Mouse (Mus musculus) regulatory T cell (primary cell): ENCODE measurements at regions not wholly inside any gene's neighbourhood (a gene's known extent, or its start where the extent isn't known, plus 50 kb on each side); places are given as distances from the start of the nearest gene placed in this dataset.

Experiments
- in situ Hi-C: fragments of 300-600 bp; cut with MboI, MseI; formaldehyde crosslinking; loops from one replicate; pipeline ENCODE4 v1.15.1; 2025; ENCODE audit warnings: high pct_unique_total_duplicates

DNA sequence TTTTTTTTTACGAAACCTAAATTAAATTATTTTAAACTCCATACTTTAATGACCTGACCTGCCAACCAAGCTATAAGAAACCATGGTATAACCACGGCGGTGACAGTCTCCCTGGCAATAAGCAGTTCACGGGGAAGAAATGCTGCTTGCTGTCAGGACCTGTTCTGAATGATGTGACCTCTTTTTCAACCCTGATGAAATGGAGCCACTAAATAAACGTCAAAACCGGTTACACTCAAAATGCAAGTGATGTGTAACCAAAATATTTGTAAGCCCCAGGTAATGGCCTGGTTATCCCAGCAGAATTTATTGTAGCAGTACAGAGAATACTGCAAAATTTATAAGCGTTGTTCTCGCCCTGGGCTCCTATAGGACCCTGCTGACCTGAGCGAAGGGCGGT is 111.4 kb downstream of the Mis18a start:
- in situ Hi-C loops: no loop called here

- in situ Hi-C loops: no loop called here
Observed at GRCm38 (mm10) chr16:90614137-90614536, 113.1 kb downstream of the Mis18a start.

DNA sequence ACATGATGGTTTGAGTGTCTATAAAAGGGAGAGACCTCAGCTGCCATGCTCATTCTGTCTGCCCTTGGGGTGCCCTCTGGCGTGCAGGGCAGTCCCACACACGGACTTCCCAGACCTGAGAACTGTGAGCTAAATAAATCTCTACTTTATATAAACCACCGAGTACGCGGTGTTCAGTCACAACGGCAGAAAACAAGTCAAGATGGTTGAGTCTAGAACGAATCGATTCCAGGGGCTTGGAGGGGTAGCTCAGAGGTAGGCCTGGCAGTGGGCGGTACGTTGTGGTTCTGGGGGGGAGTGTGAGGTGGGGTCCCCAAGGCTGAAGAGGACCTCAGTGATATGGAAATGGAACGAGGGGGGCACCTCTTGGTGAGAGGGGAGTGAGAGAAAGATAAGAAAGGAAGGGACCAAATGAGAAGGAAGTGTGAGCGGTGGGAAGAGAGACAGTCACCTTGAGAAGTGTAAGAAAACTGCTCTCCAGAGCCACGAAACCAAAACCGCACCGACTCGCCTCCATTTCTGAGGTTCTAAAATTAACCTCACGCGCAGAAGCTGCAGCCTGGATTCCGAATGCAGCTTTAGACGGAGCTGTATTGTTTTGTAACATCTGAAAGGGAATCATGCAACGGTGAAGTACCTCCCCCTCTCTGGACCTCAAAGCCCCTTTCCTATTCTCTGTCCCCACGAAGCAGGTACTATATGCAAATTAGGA is 117.0 kb downstream of the Mis18a start:
- in situ Hi-C loops: no loop called here

DNA sequence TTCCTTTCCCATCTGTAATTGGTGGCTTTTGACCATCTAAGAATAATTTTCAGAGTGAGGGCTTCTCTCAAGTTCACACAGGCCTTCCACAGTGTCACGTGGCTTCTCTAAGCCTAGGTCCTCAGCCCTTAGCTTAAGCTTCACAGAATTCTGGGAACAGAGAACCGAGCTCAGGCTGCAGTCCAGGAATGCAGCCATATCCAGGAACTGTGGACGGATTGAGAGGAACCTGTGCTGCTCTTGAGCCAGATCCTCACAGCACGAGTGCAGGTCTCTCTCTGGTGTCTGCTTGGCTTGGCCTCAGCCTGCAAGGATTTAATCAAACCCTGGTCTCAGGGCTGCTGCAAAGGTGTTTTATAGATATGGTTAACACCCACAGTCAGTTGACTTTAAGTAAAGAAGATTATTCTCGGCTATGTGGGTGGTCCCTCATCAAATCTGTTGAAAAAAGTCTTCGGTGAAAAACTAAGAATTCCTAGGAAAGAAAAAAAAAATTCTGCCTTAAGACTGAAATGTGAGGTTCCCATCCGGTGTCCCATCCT is 127.8 kb downstream of the Mis18a start:
- in situ Hi-C loops: no loop called here

DNA sequence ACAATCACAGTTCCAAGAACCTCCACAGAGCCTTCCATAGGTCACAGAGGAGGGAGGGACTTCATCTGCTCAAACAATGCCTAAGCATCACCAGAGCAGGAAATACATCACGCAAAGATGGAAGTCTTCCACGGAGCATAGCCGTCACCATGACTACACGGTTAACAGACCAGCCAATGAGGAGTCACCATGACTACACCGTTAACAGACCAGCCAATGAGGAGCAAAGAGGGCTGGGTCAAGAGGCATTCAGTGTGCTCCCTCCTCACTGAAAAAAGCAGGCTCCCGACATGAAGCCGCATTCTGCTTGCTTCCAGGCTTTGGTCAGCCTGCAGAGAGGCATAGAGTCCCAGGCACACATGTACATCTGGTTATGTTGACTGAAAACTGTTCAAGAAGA is 128.5 kb downstream of the Mis18a start:
- in situ Hi-C loops: no loop called here

GRCm38 (mm10) chr16:90592721-90593481 is 134.3 kb downstream of the Mis18a start:
- in situ Hi-C loops: no loop called here

DNA sequence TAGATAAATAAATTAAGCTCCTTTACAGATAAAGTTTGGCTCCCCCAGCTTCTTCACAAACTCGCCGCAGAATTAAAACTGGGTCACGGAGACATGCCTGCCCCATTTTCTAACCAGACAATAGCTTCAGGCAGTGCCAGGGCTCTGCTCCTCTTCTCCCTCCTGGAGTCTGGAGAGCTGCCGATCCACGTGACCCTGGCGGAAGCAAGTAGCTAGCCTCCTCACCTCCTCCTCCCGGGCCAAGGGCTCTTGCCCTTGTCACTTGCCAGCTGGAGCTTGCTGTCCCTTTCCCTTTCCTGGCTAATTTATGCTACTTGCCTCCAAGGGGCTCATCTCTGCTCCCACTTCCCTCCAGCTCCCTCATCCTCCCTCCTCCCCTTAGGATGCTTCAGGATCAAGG is 142.0 kb downstream of the Mis18a start:
- in situ Hi-C loops: no loop called here

DNA sequence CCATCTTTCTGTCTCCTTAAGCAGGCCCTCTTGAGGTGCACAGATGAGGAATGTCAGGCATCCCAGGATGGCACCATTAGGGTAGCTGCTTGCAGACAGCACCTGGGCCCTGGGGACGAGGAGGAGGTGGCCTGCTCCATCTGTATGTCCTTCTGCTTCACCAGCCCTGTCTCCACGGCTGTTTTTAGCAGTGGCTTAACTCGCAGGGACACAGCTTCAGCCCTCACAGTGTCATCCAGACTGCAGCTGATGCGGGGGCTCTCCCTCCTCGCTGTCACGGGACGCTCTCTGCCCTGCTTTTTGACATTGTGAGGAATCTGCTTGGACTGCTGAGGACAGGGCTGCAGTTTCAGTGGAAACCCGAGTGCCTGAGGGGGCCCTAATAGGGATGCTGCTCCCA is 146.8 kb downstream of the Mis18a start:
- in situ Hi-C loops: no loop called here

DNA sequence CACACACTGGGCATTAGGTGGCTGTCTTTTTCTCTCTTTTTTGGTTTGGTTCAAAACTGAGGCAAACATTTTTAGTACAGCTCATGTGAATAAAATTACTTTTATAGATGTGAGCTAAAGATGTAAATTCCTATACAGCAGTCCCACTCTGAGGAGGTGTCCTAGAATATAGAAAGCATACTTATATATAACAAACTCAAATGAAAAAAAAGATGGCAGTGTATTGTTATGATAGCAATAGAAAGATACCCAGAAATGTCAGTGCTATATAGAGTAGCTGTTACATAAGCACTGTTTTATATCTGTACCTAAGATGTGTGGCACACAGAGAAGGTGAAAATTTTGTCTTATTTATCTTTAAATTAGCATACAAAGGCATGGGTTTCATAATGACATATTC is 156.1 kb downstream of the Mis18a start:
- in situ Hi-C loops: no loop called here

DNA sequence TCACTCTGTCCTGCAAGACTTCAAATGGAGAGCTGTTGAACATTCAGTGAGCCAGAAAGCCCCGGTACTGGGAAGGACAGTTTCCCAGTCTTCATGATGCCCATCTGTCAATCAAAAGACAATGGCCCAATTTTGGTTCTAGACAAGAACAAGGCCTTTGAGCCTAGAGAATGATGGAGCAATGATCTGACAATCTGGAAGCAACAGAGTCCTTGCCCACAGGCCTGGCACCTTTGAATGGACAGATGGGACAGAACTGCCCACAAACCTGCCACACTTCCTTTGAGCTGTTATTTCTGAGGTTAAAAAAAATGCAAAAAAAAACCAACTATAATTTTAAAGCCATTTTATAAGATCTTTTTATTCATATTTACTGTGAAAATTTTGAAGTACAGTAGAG is 157.4 kb downstream of the Mis18a start:
- in situ Hi-C loops: no loop called here

- in situ Hi-C loops: no loop called here
Observed at GRCm38 (mm10) chr16:90565182-90565581, 162.0 kb downstream of the Mis18a start.

DNA sequence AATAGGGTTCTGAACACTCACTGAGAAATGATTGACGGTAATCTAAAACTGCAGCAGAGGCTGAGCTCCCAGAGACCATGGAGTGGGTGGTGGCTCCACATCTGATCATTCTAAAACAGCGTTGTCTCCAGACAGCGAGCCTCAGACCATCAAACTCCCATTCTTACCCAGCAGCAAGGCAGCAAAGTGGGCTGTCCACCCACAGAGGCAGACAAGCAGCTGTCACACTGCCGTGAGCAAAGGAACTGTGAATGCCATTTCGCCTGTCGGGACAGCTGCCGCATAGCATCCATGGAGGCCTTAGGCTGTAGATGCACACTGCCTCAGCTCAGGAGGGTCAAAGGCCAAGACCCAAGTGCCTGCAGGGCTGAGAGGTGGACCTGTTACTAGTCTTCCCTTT is 167.3 kb downstream of the Hunk start:
- in situ Hi-C loops: no loop called here

- in situ Hi-C loops: no loop called here
Observed at GRCm38 (mm10) chr16:90551041-90551440, 165.2 kb downstream of the Hunk start.

GRCm38 (mm10) chr16:90550058-90550795 is 164.4 kb downstream of the Hunk start:
- in situ Hi-C loops: no loop called here
